Mouse (Mus musculus) cortical plate, adult 2 months (tissue): ENCODE measurements around the gene Nop58.

Experiments
- CTCF ChIP-seq: fragments of 200-500 bp; IDR thresholded peaks from 2 replicates; pipeline ENCODE4 v1.5.1; 2011; ENCODE audit warnings: mild to moderate bottlenecking, control low read depth, low read length; ENCODE audit not compliant: insufficient read depth; ENCODE audit errors: extremely low read depth
- POLR2A ChIP-seq: fragments of 200-500 bp; IDR thresholded peaks from 2 replicates; pipeline ENCODE4 v1.6.1; 2011; ENCODE audit warnings: mild to moderate bottlenecking, low read length, control low read depth; ENCODE audit not compliant: insufficient read depth; ENCODE audit errors: extremely low read depth

- TF ChIP-seq CTCF (no peak), POLR2A (no peak)
Observed at GRCm38 (mm10) chr1:59687493-59687892, 2.7 kb downstream of the Nop58 start.
